Mouse (Mus musculus) MEL (cell line): ENCODE measurements around the gene Prdm10. TPM values are rescaled to one million over a fixed set of nuclear protein-coding genes. Genes with fewer than 3 reads are reported as not detected.

ENCODE experiments used
- DNase-seq: peaks from one replicate; pipeline ENCODE4 v3.0.0; 2011; ENCODE audit warnings: low read depth, low spot score
- H3K27ac ChIP-seq: 2 replicates; pipeline ENCODE4 v1.5.1; 2012; ENCODE audit warnings: low read depth, mild to moderate bottlenecking, control low read depth, low read length, moderate library complexity; ENCODE audit not compliant: control insufficient read depth
- H3K27me3 ChIP-seq, 2 experiments: fragments of 150-350 bp in 1 of 2; sonication (generic) in 1 of 2; 2 replicates each; pipeline ENCODE4 v1.6.1; 2012; ENCODE audit warnings: low read length in 2 of 2, mild to moderate bottlenecking in 2 of 2, improper control_type of control experiment in 1 of 2, moderate library complexity in 1 of 2; ENCODE audit not compliant: insufficient read depth in 2 of 2, control insufficient read depth in 1 of 2
- H3K36me3 ChIP-seq, 2 experiments: 2 replicates each; pipeline ENCODE4 v1.6.1; 2012 to 2014; ENCODE audit warnings: low read length in 2 of 2, improper control_type of control experiment in 1 of 2, inconsistent platforms in 1 of 2, mild to moderate bottlenecking in 1 of 2; ENCODE audit not compliant: insufficient read depth in 2 of 2, control insufficient read depth in 1 of 2
- H3K4me1 ChIP-seq, 2 experiments: fragments of 150-350 bp in 1 of 2; sonication (generic) in 1 of 2; 2 replicates each; pipeline ENCODE4 v1.6.1; 2012; ENCODE audit warnings: low read length in 2 of 2, improper control_type of control experiment in 1 of 2, mild to moderate bottlenecking in 1 of 2; ENCODE audit not compliant: insufficient read depth in 2 of 2, control insufficient read depth in 1 of 2
- H3K4me3 ChIP-seq, 2 experiments: fragments of 150-350 bp in 1 of 2; sonication (generic) in 1 of 2; 2 replicates each; pipeline ENCODE4 v1.5.1; 2012; ENCODE audit warnings: low read depth in 2 of 2, low read length in 2 of 2, mild to moderate bottlenecking in 2 of 2, moderate library complexity in 2 of 2, control low read depth in 1 of 2, improper control_type of control experiment in 1 of 2; ENCODE audit not compliant: control insufficient read depth in 1 of 2, insufficient read depth in 1 of 2
- H3K79me2 ChIP-seq: 2 replicates; pipeline ENCODE4 v1.6.1; 2012; ENCODE audit warnings: mild to moderate bottlenecking, low read length, moderate library complexity; ENCODE audit not compliant: control insufficient read depth, poor library complexity, insufficient read depth
- H3K9ac ChIP-seq: 2 replicates; pipeline ENCODE4 v1.6.1; 2012; ENCODE audit warnings: low read depth, mild to moderate bottlenecking, control low read depth, low read length, moderate library complexity; ENCODE audit not compliant: control insufficient read depth, poor library complexity, severe bottlenecking
- H3K9me3 ChIP-seq: fragments of 150-350 bp; sonication (generic); replicated peaks from 2 replicates; pipeline ENCODE4 v1.6.1; 2012; ENCODE audit warnings: mild to moderate bottlenecking, low read length, improper control_type of control experiment, moderate library complexity; ENCODE audit not compliant: insufficient read depth
- BHLHE40 ChIP-seq: IDR thresholded peaks from 2 replicates; pipeline ENCODE4 v1.6.1; 2012; ENCODE audit warnings: low read depth, mild to moderate bottlenecking, inconsistent platforms, low read length, improper control_type of control experiment, borderline replicate concordance
- CHD2 ChIP-seq: IDR thresholded peaks from 2 replicates; pipeline ENCODE4 v1.6.1; 2011; ENCODE audit warnings: low read length, improper control_type of control experiment
- E2F4 ChIP-seq: IDR thresholded peaks from 2 replicates; pipeline ENCODE4 v1.6.1; 2011; ENCODE audit warnings: low read depth, low read length, improper control_type of control experiment, borderline replicate concordance
- ETS1 ChIP-seq: IDR thresholded peaks from 2 replicates; pipeline ENCODE4 v1.6.1; 2012; ENCODE audit warnings: low read depth, mild to moderate bottlenecking, inconsistent platforms, low read length, improper control_type of control experiment, moderate library complexity
- GABPA ChIP-seq: IDR thresholded peaks from 2 replicates; pipeline ENCODE4 v1.6.1; 2012; ENCODE audit warnings: low read depth, mild to moderate bottlenecking, inconsistent platforms, low read length, improper control_type of control experiment, moderate library complexity
- HCFC1 ChIP-seq: IDR thresholded peaks from 2 replicates; pipeline ENCODE4 v1.6.1; 2012; ENCODE audit warnings: low read depth, mild to moderate bottlenecking, inconsistent platforms, low read length, improper control_type of control experiment, moderate library complexity
- JUND ChIP-seq: IDR thresholded peaks from 2 replicates; pipeline ENCODE4 v1.6.1; 2011; ENCODE audit warnings: low read depth, mild to moderate bottlenecking, improper control_type of control experiment, low read length
- MAFK ChIP-seq: IDR thresholded peaks from 2 replicates; pipeline ENCODE4 v1.6.1; 2011; ENCODE audit warnings: low read depth, mild to moderate bottlenecking, low read length, improper control_type of control experiment, borderline replicate concordance
- MAZ ChIP-seq: IDR thresholded peaks from 2 replicates; pipeline ENCODE4 v1.6.1; 2012; ENCODE audit warnings: low read depth, mild to moderate bottlenecking, inconsistent platforms, low read length, improper control_type of control experiment
- MEF2A ChIP-seq: IDR thresholded peaks from 2 replicates; pipeline ENCODE4 v1.6.1; 2014; ENCODE audit warnings: low read depth, mild to moderate bottlenecking, inconsistent platforms, low read length, improper control_type of control experiment; ENCODE audit not compliant: poor library complexity, insufficient replicate concordance, severe bottlenecking; ENCODE audit errors: extremely low read depth
- MYB ChIP-seq: IDR thresholded peaks from 2 replicates; pipeline ENCODE4 v1.6.1; 2011; ENCODE audit warnings: mild to moderate bottlenecking, low read depth, low read length, improper control_type of control experiment
- POLR2AphosphoS2 ChIP-seq: IDR thresholded peaks from 2 replicates; pipeline ENCODE4 v1.6.1; 2011; ENCODE audit warnings: low read length, improper control_type of control experiment
- POLR2AphosphoS5 ChIP-seq: IDR thresholded peaks from 2 replicates; pipeline ENCODE4 v1.6.1; 2012; ENCODE audit warnings: low read depth, borderline replicate concordance, mild to moderate bottlenecking, inconsistent platforms, low read length, moderate library complexity, mixed read lengths
- SIN3A ChIP-seq: IDR thresholded peaks from 2 replicates; pipeline ENCODE4 v1.6.1; 2012; ENCODE audit warnings: low read length, improper control_type of control experiment, inconsistent platforms
- USF1 ChIP-seq: IDR thresholded peaks from 2 replicates; pipeline ENCODE4 v1.6.1; 2014; ENCODE audit warnings: low read depth, mild to moderate bottlenecking, inconsistent platforms, low read length, improper control_type of control experiment, moderate library complexity
- ZKSCAN1 ChIP-seq: IDR thresholded peaks from 2 replicates; pipeline ENCODE4 v1.6.1; 2012; ENCODE audit warnings: low read depth, mild to moderate bottlenecking, inconsistent platforms, low read length, improper control_type of control experiment, moderate library complexity
- polyA plus RNA-seq, 2 experiments: library from polyadenylated mRNA; stranded (reverse) in 1 of 2; unstranded in 1 of 2; fragments of >175 nt in 1 of 2; fragments of >200 nt in 1 of 2; gene quantifications; 2 replicates each; pipeline versions ENCODE4 v1.2.1 to v1.2.4; 2012; ENCODE audit warnings: low replicate concordance in 2 of 2, low read depth in 1 of 2; ENCODE audit not compliant: insufficient read length in 2 of 2, insufficient read depth in 1 of 2, missing spikeins in 1 of 2
- total RNA-seq: library from RNA; depleted of rRNA; stranded (reverse); fragments of 300-350 nt; gene quantifications from 2 replicates; pipeline ENCODE4 v1.2.3, GENCODE M21; 2012

Prdm10 gene
- total and polyA plus RNA-seq, 3 experiments, result 3.4 to 8.7 TPM; not detected in 1

- Histone ChIP-seq H3K4me1 (no peaks in the 10 kb centered on the region), H3K27me3 (no peaks in the 10 kb centered on the region), H3K36me3 (no peaks in the 10 kb centered on the region; a peak in 1 of 4 replicates), H3K27ac (no peak overlapping the region)
- no peak for DNase-seq
- TF ChIP-seq ETS1, result no peak
- TF ChIP-seq, all 39 proteins: peak for 0
- no peak overlapping the region for H3K9ac ChIP-seq
- H3K79me2 ChIP-seq, result no peaks in the 10 kb centered on the region
- no peaks in the 10 kb centered on the region for H3K9me3 ChIP-seq
- no peak overlapping the region for H3K4me3 ChIP-seq
Measured at GRCm38 (mm10) chr9:31352716-31353115, 72.4 kb downstream of the Prdm10 start.

- H3K79me2 ChIP-seq, result no peaks in the 10 kb centered on the region
- TF ChIP-seq ZKSCAN1 (no peak), CHD2 (no peak), SIN3A (no peak), MAFK (no peak), BHLHE40 (no peak), POLR2AphosphoS5 (no peak), MAZ (no peak), JUND (no peak)
- no peaks in the 10 kb centered on the region for H3K27me3 ChIP-seq
- H3K27ac ChIP-seq, result no peak overlapping the region
- H3K9ac ChIP-seq, result no peak overlapping the region
- no peaks in the 10 kb centered on the region for H3K4me1 ChIP-seq
- no peak for DNase-seq
- no peaks in the 10 kb centered on the region for H3K9me3 ChIP-seq
- no peak overlapping the region for H3K4me3 ChIP-seq
- H3K36me3 ChIP-seq, result no peaks in the 10 kb centered on the region
Measured at GRCm38 (mm10) chr9:31353518-31353917, 73.2 kb downstream of the Prdm10 start.

GRCm38 (mm10) chr9:31354051-31354450 lies 73.7 kb downstream of the Prdm10 start:
- H3K4me1 ChIP-seq, result no peaks in the 10 kb centered on the region
- no peaks in the 10 kb centered on the region for H3K36me3 ChIP-seq
- no peaks in the 10 kb centered on the region for H3K79me2 ChIP-seq
- no peaks in the 10 kb centered on the region for H3K9me3 ChIP-seq
- no peak overlapping the region for H3K27ac ChIP-seq
- TF ChIP-seq POLR2AphosphoS2 (no peak), ETS1 (no peak), E2F4 (no peak), GABPA (no peak), MEF2A (no peak), MYB (no peak), POLR2AphosphoS5 (no peak), HCFC1 (no peak), USF1 (no peak)
- H3K4me3 ChIP-seq, result no peak overlapping the region
- no peak for DNase-seq
- no peaks in the 10 kb centered on the region for H3K27me3 ChIP-seq
- H3K9ac ChIP-seq, result no peak overlapping the region
